Mouse (Mus musculus) olfactory bulb, adult 2 months (tissue): ENCODE measurements around the gene Fastkd1.

Experiments used
- CTCF ChIP-seq: fragments of 200-500 bp; IDR thresholded peaks from 2 replicates; pipeline ENCODE4 v1.5.1; 2012; ENCODE audit warnings: low read depth, mild to moderate bottlenecking, low read length, moderate library complexity; ENCODE audit not compliant: insufficient read depth
- POLR2A ChIP-seq: fragments of 200-500 bp; IDR thresholded peaks from 2 replicates; pipeline ENCODE4 v1.6.1; 2012; ENCODE audit warnings: mild to moderate bottlenecking, low read depth, low read length, moderate library complexity; ENCODE audit not compliant: insufficient read depth

DNA sequence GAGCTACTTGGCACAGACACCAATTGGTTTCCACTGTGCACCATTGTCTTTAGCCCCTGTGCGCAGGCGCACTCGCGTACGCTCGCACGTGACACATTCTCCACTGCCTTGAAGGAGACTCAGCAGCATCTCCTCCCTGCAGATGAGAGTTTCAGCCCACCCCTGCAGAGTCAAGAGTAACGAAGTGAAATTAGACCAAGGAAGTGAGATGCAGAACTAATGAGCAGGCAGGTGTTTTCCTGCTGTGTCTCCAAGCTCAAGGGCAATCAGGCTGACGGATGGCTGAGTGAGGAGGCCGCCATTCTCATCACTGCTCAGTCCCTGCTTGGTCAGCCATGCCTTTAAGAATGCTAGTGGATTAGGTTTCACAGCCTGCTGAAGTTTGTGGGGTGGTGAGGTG lies 73.2 kb downstream of the Fastkd1 start:
- TF ChIP-seq CTCF (no peak), POLR2A (no peak)
